Mouse (Mus musculus) ES-CJ7 (cell line): Measurements from ENCODE around the gene Anxa7.
A peak's percentile ranks its signal among the peaks of the same experiment; 100 is the strongest.

Source experiments
- DNase-seq: peaks from one replicate; pipeline ENCODE4 v3.0.0; 2011; ENCODE audit warnings: low read depth, low spot score

Anxa7 gene

DNA sequence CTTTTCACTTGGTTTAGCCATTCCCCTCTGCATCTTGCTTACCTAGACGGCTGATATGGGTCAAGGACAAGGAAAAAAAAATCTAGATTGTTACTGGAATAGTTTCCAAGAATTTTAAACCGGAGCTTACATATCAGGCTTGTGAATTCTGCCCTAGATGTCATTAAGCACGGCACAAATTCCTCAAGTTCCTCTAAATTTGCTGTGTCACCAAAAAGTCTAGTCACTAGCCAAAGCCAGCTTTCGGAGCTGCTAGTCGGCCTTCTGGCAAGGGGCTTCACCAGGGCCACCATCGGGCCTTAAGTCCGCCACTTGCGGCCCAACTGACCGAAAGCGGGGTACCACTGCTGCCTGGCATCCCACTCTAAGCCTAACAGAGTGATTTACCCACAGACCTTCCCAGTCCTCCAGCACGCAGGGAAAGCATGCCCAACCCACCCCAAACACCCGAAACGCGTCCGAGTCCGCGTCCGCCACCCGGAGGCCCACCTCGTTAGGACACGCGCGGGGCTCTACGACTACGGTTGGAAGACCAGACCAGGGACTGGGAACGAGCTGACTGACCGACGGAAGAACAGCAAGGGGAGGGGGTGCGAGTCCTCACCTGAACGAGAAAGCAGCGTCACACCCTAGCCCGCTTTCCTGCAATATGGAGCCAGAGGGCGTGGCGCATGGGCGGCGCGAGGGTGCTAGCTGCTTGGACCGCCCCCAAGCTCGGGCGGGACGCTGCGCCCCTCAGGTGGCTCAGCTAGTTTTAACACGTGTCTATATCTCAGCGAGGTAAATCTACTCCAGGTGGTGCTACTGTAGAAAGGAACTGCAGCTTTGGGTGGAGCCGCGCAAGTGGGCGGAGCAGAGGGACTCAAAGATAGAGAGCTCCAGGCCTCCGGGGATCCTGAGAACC, at the start of gene Anxa7:
Gene Anxa7 (minus strand): TSS at position 843 of the 904 bp plus-strand sequence.
- DNase-seq: peak; percentile 93

DNA sequence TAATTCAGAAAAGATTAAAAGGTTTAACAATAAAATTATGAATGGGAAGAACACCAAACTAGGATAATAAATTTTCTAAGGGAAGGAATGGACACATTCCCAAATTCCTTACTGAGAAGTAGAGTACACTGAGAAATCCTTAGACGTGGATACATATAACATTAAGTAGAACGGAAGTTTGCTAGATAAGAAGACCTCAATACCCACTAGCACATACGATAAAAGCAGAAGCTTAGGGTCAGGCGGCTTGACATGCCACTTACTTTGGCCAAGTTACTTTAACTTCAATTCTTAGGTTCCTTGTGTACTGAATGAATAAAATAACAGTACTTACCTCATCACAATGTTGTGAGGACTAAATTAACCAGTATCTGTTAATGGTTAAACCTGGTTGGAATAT, 49.7 kb upstream of the Anxa7 start:
- DNase-seq: no peak

DNA sequence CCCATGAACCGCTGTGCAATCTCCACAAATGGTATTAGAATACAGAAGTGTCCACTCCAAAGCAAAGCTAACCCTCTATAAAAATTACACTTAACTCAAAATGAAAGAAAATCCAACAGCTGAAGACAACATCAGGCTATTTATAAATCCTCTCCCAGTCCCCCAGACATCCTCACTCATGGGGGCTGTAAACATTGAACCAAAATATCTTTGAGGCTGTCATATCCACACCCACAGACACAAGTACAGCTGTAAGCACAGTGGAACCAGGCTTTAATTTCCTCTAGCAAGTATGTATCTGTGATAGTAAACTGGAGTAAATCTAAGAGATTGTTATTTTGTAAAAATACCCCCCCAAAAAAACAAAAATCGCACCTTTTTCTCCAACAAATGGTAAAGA, 40.2 kb upstream of the Anxa7 start:
- DNase-seq: no peak

DNA sequence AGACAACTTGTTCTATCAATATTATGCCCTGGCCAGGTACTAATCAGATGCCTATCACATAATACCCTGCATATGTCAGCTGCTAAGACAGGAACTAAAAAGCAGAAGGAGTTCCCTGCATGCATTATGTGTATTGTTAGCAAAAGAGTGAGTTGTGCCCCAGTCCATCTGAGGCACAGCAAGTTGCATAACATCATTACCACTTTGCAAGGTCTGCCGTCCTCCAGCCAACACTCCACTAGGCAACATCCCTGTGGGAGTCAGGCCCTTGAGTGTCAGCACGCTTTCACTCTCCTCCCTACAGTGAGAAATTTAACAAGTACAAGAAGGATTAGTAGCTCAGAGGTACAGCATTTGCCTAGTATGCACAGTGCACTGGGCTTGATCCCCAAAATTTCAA, 28.5 kb upstream of the Anxa7 start:
- DNase-seq: no peak

DNA sequence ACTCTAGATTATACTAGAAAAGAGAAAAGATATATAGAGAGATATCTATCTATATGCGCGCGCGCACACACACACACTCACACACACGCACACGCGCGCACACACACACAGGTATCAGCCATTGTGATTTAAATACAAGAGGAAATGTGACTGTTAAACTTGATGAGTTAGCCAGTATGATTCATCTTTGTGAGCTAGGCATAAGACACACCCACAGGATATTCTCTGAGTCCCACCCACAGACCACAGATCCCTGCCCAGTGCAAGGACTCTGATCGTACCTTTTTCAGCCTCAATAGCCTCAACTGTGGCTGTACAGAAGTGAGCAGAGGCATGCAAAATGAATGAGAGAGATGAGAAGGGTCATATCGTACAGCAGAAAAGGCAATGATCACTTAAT, 23.0 kb upstream of the Anxa7 start:
- no peak for DNase-seq

DNA sequence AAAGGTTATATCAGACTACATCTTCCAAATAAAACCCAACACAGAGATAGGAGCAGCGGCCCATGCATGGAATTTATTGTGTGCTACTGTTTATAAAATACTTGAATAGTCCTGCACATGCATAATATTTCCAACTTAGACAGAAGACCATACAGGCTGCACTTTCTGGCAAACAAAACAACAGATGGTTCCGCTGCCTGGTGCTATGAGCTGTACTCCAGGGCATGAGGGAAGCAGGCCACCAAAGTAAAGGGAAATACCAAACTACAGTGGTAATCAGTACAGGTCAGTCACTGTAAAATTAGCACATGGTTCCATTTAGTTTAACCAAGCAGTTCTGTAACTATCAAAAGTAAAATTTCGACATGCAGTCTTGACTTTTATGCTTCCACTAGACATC, 20.0 kb upstream of the Anxa7 start:
- DNase-seq: no peak

GRCm38 (mm10) chr14:20496603-20497002, 16.7 kb upstream of the Anxa7 start, which contains the start of gene Mss51:
Gene Mss51, minus strand, starts transcription at chr14:20496901.
- DNase-seq: no peak

DNA sequence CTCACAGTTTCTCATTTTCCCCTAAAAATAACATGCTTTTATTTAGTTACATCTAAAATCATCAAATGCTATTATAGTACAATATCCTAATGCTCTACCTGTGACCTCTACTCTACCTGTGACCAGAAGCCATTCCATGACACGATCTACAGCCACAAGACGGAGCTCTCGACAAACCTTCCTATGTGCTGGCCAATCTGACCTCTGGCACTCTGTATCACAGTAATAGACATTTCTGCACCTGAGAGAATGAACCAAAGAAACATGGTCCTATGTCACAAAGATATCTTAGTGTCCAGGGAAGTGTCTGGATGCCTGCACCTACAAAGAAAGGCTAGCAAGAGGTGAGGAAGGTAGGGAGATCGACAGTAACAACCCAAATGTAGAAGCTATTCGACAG, 6.1 kb upstream of the Anxa7 start:
- no peak for DNase-seq

GRCm38 (mm10) chr14:20482051-20482751, 2.3 kb upstream of the Anxa7 start:
- DNase-seq: no peak

DNA sequence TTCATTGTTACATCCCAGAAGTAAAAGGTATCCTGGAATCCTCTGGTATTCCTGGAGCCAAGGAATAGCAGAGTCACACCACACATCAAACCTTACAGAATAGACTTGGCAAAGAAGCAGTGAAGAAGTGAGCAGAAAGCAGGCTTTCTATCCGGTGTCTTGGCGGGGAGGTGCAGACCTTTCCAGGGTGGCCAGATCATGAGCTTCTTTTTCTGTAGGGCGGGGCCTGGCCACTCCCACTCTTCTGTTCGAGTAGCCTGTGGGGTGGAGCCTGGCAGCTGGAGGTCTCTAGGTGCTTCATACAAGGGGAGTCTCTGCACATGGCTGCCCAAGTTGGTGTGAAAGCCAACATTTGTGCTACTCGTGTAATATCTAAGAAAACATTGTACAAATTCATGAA, 1.3 kb upstream of the Anxa7 start:
- DNase-seq: peak; percentile 62

- no peak for DNase-seq
Observed at GRCm38 (mm10) chr14:20480195-20480579, 254 bp upstream of the Anxa7 start.

DNA sequence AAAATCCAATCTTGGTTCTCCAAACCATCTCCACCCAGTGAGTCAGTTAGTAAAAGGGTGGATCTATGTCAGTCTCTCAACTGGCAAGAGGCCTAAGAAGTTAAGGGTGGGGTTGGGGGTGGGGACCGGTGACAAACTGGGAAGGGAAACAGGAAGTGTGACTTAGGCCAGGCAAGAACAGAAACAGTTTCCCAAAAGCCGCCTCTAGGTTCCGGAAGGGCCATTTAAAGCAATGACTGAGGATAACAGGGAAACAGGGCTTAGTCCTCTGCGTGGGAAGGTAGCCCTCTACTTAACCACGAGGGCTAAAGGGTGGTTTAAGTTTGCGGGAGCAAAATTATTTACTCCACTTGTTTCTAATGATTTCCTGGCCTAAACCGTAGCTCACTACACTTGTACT, 1.1 kb downstream of the Anxa7 start:
- DNase-seq: peak; percentile 63

GRCm38 (mm10) chr14:20478385-20478784, 1.5 kb downstream of the Anxa7 start:
- DNase-seq: no peak

- no peak for DNase-seq
Observed at GRCm38 (mm10) chr14:20477261-20478025, 2.5 kb downstream of the Anxa7 start.

GRCm38 (mm10) chr14:20460216-20460615, 19.7 kb downstream of the Anxa7 start:
- DNase-seq: no peak

DNA sequence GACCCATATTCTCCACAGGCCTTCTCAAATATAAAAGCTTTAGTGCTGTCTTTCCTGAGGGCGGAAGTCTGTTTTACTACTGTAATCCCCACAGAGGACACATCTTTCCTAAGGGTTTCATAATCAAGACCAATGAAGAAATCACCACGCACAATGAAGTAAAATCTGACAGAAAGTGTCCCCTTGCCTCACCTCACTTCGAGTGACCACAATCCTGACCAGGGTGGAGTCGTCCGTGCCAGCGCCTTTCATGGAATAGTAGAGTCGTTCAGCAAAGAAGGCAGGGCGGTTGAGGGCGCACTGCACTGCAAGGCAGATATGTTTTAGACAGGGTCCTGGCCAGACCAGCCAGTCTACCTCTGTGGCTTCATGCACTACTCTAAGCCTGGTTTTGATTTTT, 21.6 kb downstream of the Anxa7 start:
- no peak for DNase-seq

- DNase-seq: no peak
Observed at GRCm38 (mm10) chr14:20452929-20453328, 27.0 kb downstream of the Anxa7 start.

DNA sequence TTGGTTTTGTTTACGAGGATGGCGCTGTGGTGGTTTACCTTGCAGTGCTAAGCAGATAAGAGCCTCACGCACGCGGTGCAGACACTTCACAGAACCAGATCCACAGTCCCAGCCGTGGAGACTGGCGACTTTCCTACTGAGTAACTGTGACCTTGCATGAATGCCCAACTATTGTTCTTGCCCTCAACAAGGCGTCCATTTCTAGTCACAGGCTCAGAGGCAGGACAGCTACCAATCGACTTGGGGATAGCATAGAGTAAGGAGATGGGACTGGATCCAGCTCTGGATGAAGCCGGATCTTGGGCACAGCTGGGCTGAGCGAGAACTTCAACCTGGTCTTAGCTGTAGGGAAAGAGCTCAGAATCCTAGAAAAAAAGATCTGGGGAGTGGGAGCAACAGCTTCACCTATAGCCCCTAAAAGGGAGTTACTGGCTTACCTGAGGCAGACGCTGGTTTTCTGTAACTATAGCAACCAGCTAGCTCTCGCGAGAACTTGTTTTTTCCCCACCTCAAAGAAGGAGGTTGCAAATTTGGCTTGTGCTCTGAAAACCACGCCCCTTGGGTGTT, 28.1 kb downstream of the Anxa7 start, which contains the start of gene Cfap70:
Gene Cfap70 (minus strand): TSS at position 462 of the 567 bp plus-strand sequence.
- peak; percentile 95 for DNase-seq

GRCm38 (mm10) chr14:20451302-20451701, 28.6 kb downstream of the Anxa7 start:
- DNase-seq: no peak

- peak; percentile 70 for DNase-seq
Observed at GRCm38 (mm10) chr14:20447209-20447608, 32.7 kb downstream of the Anxa7 start.

GRCm38 (mm10) chr14:20442252-20442651, 37.7 kb downstream of the Anxa7 start:
- DNase-seq: no peak

- DNase-seq: no peak
Observed at GRCm38 (mm10) chr14:20436976-20437375, 43.0 kb downstream of the Anxa7 start.
